26 mouse cellular contexts compared by ENCODE assay signal in the genomic region with DNA sequence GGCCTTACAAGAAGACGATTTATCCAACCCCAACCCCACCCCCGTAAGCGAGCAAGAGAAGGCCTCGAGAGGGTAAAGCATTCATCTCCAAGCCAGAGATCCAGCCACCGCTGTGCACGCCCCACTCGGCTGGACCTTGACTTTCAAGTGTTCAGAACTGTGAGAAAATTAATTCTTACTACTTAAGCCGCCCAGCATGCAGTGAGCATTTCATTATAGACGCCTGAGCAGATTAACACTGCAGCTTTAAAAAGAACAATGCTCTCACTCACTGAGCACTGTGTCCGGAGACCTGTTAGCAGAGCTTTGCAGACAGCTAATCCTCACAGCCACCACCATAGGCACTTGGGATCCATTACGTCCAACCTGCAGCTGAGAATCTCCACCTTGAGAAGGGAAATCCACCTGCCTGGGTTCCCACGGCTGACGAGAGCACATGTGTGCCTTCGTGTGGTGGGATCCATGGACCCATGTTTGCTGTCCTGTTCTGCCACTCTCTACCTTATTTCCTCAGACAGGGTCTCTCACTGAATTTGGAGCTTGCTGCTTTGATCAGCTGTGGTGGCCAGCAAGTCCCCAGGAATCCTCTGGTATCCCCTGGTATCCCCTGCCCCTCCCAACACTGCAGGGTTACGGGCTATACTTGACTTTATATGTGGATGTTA.
DNase-seq lines count a peak whose midpoint lies in the region; ATAC-seq and TF ChIP-seq lines count a peak whose summit lies in the region.
"Had no signal": no experiment of that assay in that cellular context is flagged by ENCODE, and none has a peak within 500 bp of the region (broad histone marks: within the 10 kb centered on the region; RNA-seq: fewer than 3 reads in every experiment).

No protein-coding gene starts in this region.

- peak; percentile 13 for DNase-seq in embryonic facial prominence, embryonic 14.5 days (ENCODE audit: low spot score)
- DNase-seq in embryonic facial prominence, embryonic 10.5 days (ENCODE audit: low spot score) = no peak
- DNase-seq in hindbrain, embryonic 10.5 days (ENCODE audit: low spot score) = no peak
- DNase-seq in hindbrain, postnatal 0 days (ENCODE audit: low spot score) = no peak
- peak; percentile 11 for DNase-seq in retina, postnatal 7 days (ENCODE audit: low read depth, low spot score)
- DNase-seq in adrenal gland, postnatal 25 days = no peak
- no peak for DNase-seq in cerebellum, postnatal 25 days
- DNase-seq: adrenal gland, postnatal 14 days; cerebellum, adult 11-12 months; cerebellum, postnatal 36 days; gastrocnemius, adult 2 months; heart, postnatal 36 days; kidney, adult 2 months; kidney, postnatal 10 days; lung, postnatal 4 days; thymus, postnatal 36 days had no signal

- no peak overlapping the region for H3K9ac ChIP-seq in embryonic facial prominence, embryonic 14.5 days (ENCODE audit: low read depth, low read length)
- no peak overlapping the region for H3K9ac ChIP-seq in hindbrain, postnatal 0 days (replicated peaks; ENCODE audit: low read length)
- no peak overlapping the region for H3K9ac ChIP-seq in midbrain, embryonic 13.5 days (replicated peaks)
- H3K9ac ChIP-seq: embryonic facial prominence, embryonic 13.5 days; heart, embryonic 13.5 days; limb, embryonic 13.5 days; liver, embryonic 14.5 days; lung, embryonic 15.5 days had no signal

- 64% methylated on average over 15 of the region's 15 CpGs for WGBS in embryonic facial prominence, embryonic 14.5 days
- 49% methylated on average over 15 of the region's 15 CpGs for WGBS in embryonic facial prominence, embryonic 10.5 days
- 48% methylated on average over 15 of the region's 15 CpGs for WGBS in hindbrain, embryonic 10.5 days
- 31% methylated on average over 15 of the region's 15 CpGs for WGBS in hindbrain, postnatal 0 days
- 12% methylated on average over 15 of the region's 15 CpGs for WGBS in midbrain, embryonic 13.5 days

- H3K4me2 ChIP-seq in embryonic facial prominence, embryonic 14.5 days (ENCODE audit: low read depth, low read length) = no peak overlapping the region
- no peak overlapping the region for H3K4me2 ChIP-seq in hindbrain, postnatal 0 days (ENCODE audit: low read depth, low read length)
- peak overlapping the region; percentile 6; the same call in 1 of the 2 replicates for H3K4me2 ChIP-seq in midbrain, embryonic 13.5 days (replicated peaks)
- H3K4me2 ChIP-seq: embryonic facial prominence, embryonic 13.5 days; heart, embryonic 13.5 days; limb, embryonic 13.5 days; lung, embryonic 15.5 days had no signal

- H3K27me3 ChIP-seq in embryonic facial prominence, embryonic 14.5 days (replicated peaks; ENCODE audit: control insufficient read depth, insufficient read depth, low read length) = no peaks in the 10 kb centered on the region
- no peaks in the 10 kb centered on the region; the same call in none of the 2 replicates for H3K27me3 ChIP-seq in embryonic facial prominence, embryonic 10.5 days (replicated peaks; ENCODE audit: low read depth, poor library complexity, severe bottlenecking)
- H3K27me3 ChIP-seq in hindbrain, embryonic 10.5 days (ENCODE audit: insufficient read depth, poor library complexity, severe bottlenecking) = peaks cover 43% of the 10 kb centered on the region
- no peaks in the 10 kb centered on the region for H3K27me3 ChIP-seq in hindbrain, postnatal 0 days (ENCODE audit: insufficient read depth, low read length)
- peaks cover 33% of the 10 kb centered on the region for H3K27me3 ChIP-seq in midbrain, embryonic 13.5 days
- H3K27me3 ChIP-seq: embryonic facial prominence, embryonic 13.5 days; heart, embryonic 13.5 days; limb, embryonic 13.5 days; lung, embryonic 15.5 days; Patski had no signal

- H3K9me3 ChIP-seq in embryonic facial prominence, embryonic 14.5 days (ENCODE audit: control insufficient read depth, low read length) = 0 out of 2 replicates have a peak, but pooled peaks cover 4% of the 10 kb centered on the region
- H3K9me3 ChIP-seq in embryonic facial prominence, embryonic 10.5 days = no peaks in the 10 kb centered on the region
- H3K9me3 ChIP-seq in hindbrain, embryonic 10.5 days = 0 out of 2 replicates have a peak, but pooled peaks cover 4% of the 10 kb centered on the region
- 0 out of 2 replicates have a peak, but pooled peaks cover 1% of the 10 kb centered on the region for H3K9me3 ChIP-seq in hindbrain, postnatal 0 days (ENCODE audit: low read length)
- no peaks in the 10 kb centered on the region for H3K9me3 ChIP-seq in midbrain, embryonic 13.5 days
- H3K9me3 ChIP-seq: embryonic facial prominence, embryonic 13.5 days; heart, embryonic 13.5 days; limb, embryonic 13.5 days; lung, embryonic 15.5 days had no signal

- H3K36me3 ChIP-seq in embryonic facial prominence, embryonic 14.5 days (ENCODE audit: control insufficient read depth, insufficient read depth, low read length) = no peaks in the 10 kb centered on the region
- no peaks in the 10 kb centered on the region for H3K36me3 ChIP-seq in embryonic facial prominence, embryonic 10.5 days (replicated peaks)
- no peaks in the 10 kb centered on the region for H3K36me3 ChIP-seq in hindbrain, embryonic 10.5 days
- no peaks in the 10 kb centered on the region for H3K36me3 ChIP-seq in hindbrain, postnatal 0 days (ENCODE audit: insufficient read depth, low read length)
- no peaks in the 10 kb centered on the region for H3K36me3 ChIP-seq in midbrain, embryonic 13.5 days
- H3K36me3 ChIP-seq: embryonic facial prominence, embryonic 13.5 days; heart, embryonic 13.5 days; limb, embryonic 13.5 days; lung, embryonic 15.5 days had no signal

- no peaks in the 10 kb centered on the region for H3K4me1 ChIP-seq in embryonic facial prominence, embryonic 14.5 days (ENCODE audit: control insufficient read depth, insufficient read depth, low read length)
- no peaks in the 10 kb centered on the region for H3K4me1 ChIP-seq in embryonic facial prominence, embryonic 10.5 days
- peaks cover 9% of the 10 kb centered on the region for H3K4me1 ChIP-seq in hindbrain, embryonic 10.5 days (replicated peaks)
- H3K4me1 ChIP-seq in hindbrain, postnatal 0 days (ENCODE audit: insufficient read depth, low read length) = no peaks in the 10 kb centered on the region
- peaks cover 14% of the 10 kb centered on the region for H3K4me1 ChIP-seq in midbrain, embryonic 13.5 days (replicated peaks)
- H3K4me1 ChIP-seq: embryonic facial prominence, embryonic 13.5 days; heart, embryonic 13.5 days; limb, embryonic 13.5 days; lung, embryonic 15.5 days had no signal

- TF ChIP-seq CTCF in hindbrain, postnatal 0 days (IDR thresholded peaks at IDR 0.05; ENCODE audit: low read depth) = no peak

- H3K27ac ChIP-seq in embryonic facial prominence, embryonic 14.5 days (replicated peaks; ENCODE audit: low read depth, low read length) = no peak overlapping the region
- no peak overlapping the region for H3K27ac ChIP-seq in embryonic facial prominence, embryonic 10.5 days (replicated peaks)
- H3K27ac ChIP-seq in hindbrain, embryonic 10.5 days = peak overlapping the region; percentile 23; the same call in 1 of the 2 replicates
- H3K27ac ChIP-seq in hindbrain, postnatal 0 days = no peak overlapping the region
- H3K27ac ChIP-seq in midbrain, embryonic 13.5 days = no peak overlapping the region
- H3K27ac ChIP-seq: embryonic facial prominence, embryonic 13.5 days; gastrocnemius, adult 2 months; heart, embryonic 13.5 days; limb, embryonic 13.5 days; liver, embryonic 14.5 days; lung, embryonic 15.5 days had no signal

- ATAC-seq in embryonic facial prominence, embryonic 14.5 days (ENCODE audit: low read depth) = peak; percentile 18; the same call in 1 of the 2 replicates
- no peak for ATAC-seq in hindbrain, postnatal 0 days
- ATAC-seq in midbrain, embryonic 13.5 days = peak; percentile 79
- ATAC-seq: activated CD4-positive, CD25-positive, alpha-beta regulatory T cell, adult 4 months; CD4-positive, CD25-positive, alpha-beta regulatory T cell, adult 4 months; inflammation-experienced regulatory T-cells, adult 6 months; Patski had no signal

- no peak overlapping the region for H3K4me3 ChIP-seq in embryonic facial prominence, embryonic 14.5 days (ENCODE audit: low read depth, low read length)
- H3K4me3 ChIP-seq in embryonic facial prominence, embryonic 10.5 days = no peak overlapping the region
- H3K4me3 ChIP-seq in hindbrain, embryonic 10.5 days = no peak overlapping the region
- no peak overlapping the region for H3K4me3 ChIP-seq in hindbrain, postnatal 0 days (ENCODE audit: low read length)
- H3K4me3 ChIP-seq in midbrain, embryonic 13.5 days (replicated peaks) = no peak overlapping the region
- H3K4me3 ChIP-seq: embryonic facial prominence, embryonic 13.5 days; gastrocnemius, adult 2 months; heart, embryonic 13.5 days; limb, embryonic 13.5 days; lung, embryonic 15.5 days had no signal

Comparison
In these comparisons a context has a peak if more than half of its experiments do, and no peak if none do; other contexts are left out.
1. DNase-seq: peak in embryonic facial prominence, embryonic 14.5 days (single experiment) and retina, postnatal 7 days (single experiment); none in embryonic facial prominence, embryonic 10.5 days (single experiment), hindbrain, embryonic 10.5 days (single experiment), hindbrain, postnatal 0 days (single experiment), adrenal gland, postnatal 25 days (single experiment) and cerebellum, postnatal 25 days (0 of 2).